Mouse (Mus musculus): Measurements from ENCODE around the gene Nrg3.

The Nrg3 gene

DNA sequence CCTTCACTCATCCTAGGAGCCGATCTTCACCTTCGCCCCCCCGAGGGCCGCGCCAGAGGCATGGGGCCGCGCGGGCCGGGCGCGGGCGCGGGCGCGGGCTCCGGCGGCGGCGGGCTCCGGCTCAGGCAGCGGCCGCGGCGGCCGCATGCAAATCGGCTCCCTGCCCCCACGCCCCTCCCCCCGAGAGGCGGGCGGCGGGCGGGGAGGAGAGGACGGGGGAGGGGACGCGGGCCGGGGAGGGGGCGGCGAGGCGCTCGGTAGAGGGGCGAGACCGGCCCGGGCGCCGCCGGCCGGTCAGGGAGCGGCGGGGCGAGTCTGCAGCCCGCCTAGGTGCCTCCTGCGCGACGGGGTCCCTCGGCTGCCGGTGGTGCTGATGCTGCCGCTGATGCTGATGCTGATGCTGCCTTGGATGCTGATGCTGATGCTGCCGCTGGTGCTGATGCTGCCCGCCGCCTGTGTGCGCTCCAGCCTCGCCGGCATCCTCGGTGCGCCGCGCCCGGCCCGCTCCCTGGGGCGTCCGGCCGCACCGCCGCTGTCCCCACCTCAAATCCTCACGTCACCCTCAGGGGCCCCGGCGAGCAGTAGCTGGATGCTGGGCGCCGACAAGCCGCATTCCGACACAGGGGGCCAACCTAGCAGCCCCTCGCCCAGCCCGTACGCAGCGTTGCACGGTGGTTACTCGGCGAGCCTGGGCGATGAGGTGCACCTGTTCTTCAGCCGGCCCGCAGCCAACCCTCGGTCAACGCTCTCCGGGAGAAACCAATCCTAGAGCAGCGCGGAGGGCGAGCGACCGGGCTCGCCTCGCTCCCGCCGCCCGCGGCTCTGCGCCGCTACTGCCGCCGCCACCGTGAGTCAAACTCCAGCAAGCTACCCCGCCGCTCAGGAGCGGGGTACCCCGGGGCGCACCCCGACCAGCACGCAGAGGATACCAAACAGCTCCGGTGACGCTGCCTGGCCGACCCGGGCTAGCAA lies at the start of gene Nrg3:
TSS of gene Nrg3 (minus strand) at position 299 of the 972 bp plus-strand sequence.
- in situ Hi-C loops (cut with MboI, MseI): no loop called here

DNA sequence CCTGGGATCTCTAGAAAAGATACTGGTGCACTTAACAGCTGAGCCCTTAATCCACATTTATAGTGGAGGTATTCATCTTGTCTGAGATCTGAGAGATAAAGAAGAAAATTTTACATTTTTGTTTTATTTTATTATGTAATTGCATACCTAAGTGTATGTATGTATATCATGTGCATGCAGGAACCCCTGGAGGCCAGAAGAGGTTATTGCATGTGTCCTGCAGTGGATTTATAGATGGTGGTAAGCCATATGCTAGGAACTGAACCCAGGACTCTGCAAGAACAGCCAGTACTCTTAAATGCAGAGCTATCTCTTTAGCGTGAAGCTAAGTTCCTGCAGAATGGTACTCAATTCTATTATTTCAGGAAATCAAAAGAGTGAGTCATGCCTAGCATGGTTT lies 36.1 kb upstream of the Nrg3 start:
- in situ Hi-C loops (cut with MboI, MseI): no loop called here

GRCm38 (mm10) chr14:39473771-39474211 lies 903 bp upstream of the Nrg3 start:
- in situ Hi-C loops (cut with MboI, MseI): no loop called here

- in situ Hi-C loops (cut with MboI, MseI): no loop called here
These were observed 639 bp downstream of the Nrg3 start for GRCm38 (mm10) chr14:39472146-39472751.

GRCm38 (mm10) chr14:39471236-39471981 lies 1.5 kb downstream of the Nrg3 start:
- in situ Hi-C loops (cut with MboI, MseI): no loop called here

GRCm38 (mm10) chr14:39445501-39445900 lies 27.4 kb downstream of the Nrg3 start:
- in situ Hi-C loops (cut with MboI, MseI): no loop called here

GRCm38 (mm10) chr14:39428503-39428902 lies 44.4 kb downstream of the Nrg3 start:
- in situ Hi-C loops (cut with MboI, MseI): no loop called here

GRCm38 (mm10) chr14:39421874-39422273 lies 51.0 kb downstream of the Nrg3 start:
- in situ Hi-C loops (cut with MboI, MseI): no loop called here

GRCm38 (mm10) chr14:39413270-39413669 lies 59.6 kb downstream of the Nrg3 start:
- in situ Hi-C loops (cut with MboI, MseI): no loop called here

- in situ Hi-C loops (cut with MboI, MseI): no loop called here
These were observed 86.0 kb downstream of the Nrg3 start for GRCm38 (mm10) chr14:39386845-39387244.

- in situ Hi-C loops (cut with MboI, MseI): no loop called here
These were observed 91.6 kb downstream of the Nrg3 start for GRCm38 (mm10) chr14:39381321-39381720.

DNA sequence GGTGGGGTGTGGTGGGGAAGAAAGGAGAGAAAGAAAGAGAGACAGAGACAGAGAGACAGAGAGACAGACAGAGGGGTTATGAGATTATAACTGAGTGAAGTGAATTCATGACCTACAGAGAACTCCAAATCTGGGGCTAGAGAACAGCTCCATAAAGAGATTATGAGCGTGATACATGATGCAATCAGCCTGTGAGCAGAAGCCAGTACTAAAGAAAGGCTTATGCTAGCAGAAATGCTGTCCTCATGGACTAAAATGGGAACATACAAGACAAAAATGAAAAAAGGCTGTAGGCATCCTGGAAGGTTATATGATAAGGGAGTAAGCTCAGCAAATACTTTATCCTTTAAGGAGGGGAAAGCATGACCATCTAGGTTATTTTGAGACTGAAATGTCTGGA lies 99.7 kb downstream of the Nrg3 start:
- in situ Hi-C loops (cut with MboI, MseI): no loop called here

GRCm38 (mm10) chr14:39356251-39356650 lies 116.6 kb downstream of the Nrg3 start:
- in situ Hi-C loops (cut with MboI, MseI): no loop called here

DNA sequence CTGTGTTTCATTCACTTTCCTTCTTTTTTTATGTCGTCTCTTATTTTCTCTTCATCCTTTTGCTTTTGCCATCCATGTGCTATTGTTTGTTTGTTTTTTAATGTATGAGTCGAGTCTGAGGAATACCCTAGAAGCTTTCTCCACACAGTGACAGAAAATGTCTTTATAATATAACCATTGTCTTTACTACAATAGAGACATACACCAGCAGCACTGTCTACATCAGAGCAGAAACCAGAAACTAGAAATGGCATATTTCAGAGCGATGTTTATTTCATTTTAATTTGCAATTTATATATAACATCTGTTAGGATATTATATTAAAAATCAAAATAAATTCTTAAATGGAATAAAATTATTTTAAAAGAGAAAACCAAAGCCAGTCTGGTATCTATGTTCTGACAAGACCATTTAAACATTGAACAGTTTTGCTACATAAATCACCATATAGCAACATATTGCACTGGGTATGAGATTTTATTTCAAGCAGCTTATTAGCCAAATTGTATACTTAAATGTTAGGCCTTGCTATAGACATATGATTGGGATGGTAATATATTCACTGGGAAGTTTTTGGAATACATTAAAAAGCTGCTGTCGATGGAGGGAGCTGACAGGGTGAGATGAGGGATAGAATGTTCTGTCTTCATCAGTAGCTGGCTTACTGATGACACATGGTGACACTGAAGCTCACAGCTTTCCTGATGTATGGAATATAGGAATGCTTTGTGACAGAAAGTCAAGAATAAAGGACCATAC lies 120.7 kb downstream of the Nrg3 start:
- in situ Hi-C loops (cut with MboI, MseI): no loop called here

GRCm38 (mm10) chr14:39317424-39318110 lies 155.3 kb downstream of the Nrg3 start:
- in situ Hi-C loops (cut with MboI, MseI): no loop called here

GRCm38 (mm10) chr14:39314111-39314510 lies 158.8 kb downstream of the Nrg3 start:
- in situ Hi-C loops (cut with MboI, MseI): no loop called here

DNA sequence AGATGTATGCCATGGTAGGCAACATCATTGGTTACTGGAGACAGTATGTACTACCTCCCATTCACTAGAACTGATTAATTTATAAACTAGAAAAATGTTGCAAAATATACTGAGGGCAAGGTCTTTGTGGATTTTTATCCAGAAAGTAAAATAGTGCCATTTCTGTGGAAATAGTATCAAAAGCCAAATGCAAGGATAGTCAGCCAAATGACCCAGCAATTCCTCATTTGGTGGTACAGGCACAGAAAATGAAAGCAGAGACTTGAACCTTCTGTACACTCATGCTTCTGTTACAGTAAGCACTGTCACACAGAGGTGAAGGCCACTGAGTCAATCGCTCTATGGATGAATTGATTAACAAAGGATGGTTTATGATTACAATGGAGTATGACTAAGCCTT lies 207.8 kb downstream of the Nrg3 start:
- in situ Hi-C loops (cut with MboI, MseI): no loop called here

DNA sequence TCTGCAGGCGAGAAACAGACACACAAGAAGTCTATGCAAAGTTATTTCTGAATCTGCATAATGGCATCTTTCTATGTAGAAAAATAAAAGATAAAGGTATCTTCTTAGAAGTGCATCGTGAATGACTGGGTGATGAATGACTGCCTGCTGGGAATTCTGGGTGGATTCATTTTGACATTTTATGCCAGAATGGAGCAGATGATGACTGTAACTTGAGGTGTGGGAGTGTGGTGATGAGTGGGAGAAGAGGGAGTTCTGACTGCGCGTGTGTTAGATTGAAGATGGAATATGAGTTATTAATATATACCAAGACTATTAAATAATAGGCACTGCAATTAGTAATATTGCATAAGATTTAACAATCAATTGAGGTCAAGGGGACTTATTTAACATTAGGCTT lies 208.5 kb downstream of the Nrg3 start:
- in situ Hi-C loops (cut with MboI, MseI): no loop called here

GRCm38 (mm10) chr14:39261016-39261415 lies 211.9 kb downstream of the Nrg3 start:
- in situ Hi-C loops (cut with MboI, MseI): no loop called here

DNA sequence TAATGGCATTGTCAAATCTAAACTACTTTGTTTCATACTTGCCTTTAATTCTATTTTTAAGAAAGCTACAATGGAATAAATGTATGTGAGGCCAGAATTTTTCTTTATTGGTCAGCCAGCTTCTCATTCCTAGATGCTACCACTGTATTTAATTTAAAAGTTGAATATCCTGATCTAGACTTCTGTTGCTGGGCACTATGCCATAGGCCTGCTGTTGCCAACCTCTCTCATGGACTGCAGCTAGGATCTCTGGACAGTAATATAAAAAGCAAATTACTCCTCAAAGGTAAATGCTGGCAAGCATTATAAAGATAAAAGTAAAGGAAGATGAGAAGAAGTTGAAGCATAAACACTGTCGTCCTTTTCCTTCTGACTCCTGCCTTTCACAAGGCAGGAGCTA lies 217.5 kb downstream of the Nrg3 start:
- in situ Hi-C loops (cut with MboI, MseI): no loop called here

DNA sequence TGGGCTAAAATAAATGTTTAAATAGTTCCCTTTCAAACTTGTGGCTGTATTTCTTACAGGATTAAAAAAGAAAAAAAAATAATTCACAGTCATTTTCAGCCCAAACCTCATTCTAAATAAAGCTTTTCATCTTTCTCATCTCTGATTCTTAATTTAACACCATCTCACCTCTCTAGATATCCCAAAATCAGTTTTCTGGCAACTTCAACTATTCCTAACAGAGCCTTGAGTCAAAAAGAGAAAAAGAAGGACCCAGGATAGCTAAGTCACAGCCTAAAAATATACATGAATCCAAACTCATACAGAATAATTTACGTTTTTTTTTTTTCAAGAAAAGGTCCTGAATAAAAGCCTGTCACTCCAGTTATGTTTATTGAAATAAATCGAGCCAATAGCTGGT lies 232.6 kb downstream of the Nrg3 start:
- in situ Hi-C loops (cut with MboI, MseI): no loop called here

Measured in T-helper 1 cell (primary cell).